Mouse (Mus musculus): Measurements from ENCODE around the gene Ptk6.

The Ptk6 gene

DNA sequence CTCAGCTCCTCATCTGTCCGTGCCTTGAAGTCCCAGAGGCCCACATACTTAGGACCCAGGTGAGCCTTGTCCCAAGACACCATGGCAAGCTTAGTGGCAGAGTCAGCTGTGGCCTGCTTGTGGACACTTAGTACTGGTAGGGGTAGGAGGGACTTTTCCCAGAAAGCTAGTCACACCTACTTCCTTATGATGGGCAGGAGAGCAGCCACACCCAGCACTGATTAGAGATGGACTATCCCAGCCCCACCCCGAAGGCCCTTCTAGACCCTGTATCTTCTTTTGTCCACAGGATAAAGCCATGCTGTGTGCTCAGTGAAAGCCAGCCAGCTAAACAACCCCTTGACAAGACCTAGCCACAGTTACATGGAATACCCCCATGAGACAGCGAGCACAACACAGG lies at the start of gene Ptk6:
TSS of gene Ptk6 (minus strand) at position 368 of the 400 bp plus-strand sequence.
- in situ Hi-C loops (cut with MboI, MseI): no loop called here

DNA sequence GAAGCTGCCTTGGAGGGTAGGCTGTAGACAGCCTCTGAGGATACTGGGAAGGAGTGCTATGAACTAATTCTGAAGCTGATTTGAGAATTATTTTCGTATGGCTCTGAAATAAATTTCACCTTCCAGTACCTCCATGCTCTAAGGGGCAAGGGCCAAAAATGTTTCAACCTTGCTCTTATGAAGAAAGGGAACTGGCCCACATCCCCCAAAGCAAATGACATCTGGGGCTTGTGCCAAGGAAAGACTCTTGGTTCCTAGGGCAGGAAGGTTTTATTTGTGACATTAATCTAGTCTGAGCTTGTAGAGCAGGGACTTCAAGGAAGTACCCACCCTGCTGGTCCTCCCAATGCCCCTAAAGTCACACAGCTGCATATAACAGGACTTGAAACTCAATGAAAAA lies 49.3 kb upstream of the Ptk6 start:
- in situ Hi-C loops (cut with MboI, MseI): no loop called here

DNA sequence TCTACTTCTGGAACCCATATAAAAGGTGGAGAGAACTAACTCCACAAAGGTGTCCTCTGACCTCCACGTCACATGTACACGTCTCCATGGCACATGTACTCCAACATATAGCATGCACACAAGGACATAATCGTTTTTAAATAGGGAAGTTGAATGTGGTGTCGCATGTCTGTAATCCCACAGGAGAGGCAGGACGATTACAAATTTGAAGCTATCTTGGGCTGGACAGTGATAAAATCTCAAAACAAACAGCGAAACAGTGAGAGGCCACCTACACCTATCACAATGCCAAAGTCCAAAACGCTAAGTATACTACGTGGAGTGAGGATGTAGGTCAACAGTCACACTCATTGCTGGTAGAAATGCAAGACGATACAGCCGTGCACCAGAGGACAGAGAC lies 46.6 kb upstream of the Ptk6 start:
- in situ Hi-C loops (cut with MboI, MseI): no loop called here

DNA sequence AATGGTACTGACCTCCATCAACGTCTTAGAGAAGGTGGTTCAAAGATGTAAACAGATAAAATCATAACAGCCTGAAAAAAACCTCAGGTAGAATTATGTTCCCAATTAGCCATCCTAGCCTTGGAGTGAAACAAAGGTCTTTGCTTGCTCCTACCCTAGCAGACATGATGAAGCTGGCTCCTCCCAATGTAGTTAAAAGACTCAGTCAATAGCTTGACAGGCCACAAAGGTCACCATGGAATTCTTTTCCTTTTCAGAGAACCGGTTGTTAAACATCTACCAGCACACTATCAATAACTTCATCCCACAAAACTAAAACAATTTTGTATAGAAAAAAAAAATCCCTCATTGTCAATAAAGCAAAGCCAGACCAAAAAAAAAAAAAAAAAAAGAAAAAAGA lies 42.4 kb upstream of the Ptk6 start:
- in situ Hi-C loops (cut with MboI, MseI): no loop called here

DNA sequence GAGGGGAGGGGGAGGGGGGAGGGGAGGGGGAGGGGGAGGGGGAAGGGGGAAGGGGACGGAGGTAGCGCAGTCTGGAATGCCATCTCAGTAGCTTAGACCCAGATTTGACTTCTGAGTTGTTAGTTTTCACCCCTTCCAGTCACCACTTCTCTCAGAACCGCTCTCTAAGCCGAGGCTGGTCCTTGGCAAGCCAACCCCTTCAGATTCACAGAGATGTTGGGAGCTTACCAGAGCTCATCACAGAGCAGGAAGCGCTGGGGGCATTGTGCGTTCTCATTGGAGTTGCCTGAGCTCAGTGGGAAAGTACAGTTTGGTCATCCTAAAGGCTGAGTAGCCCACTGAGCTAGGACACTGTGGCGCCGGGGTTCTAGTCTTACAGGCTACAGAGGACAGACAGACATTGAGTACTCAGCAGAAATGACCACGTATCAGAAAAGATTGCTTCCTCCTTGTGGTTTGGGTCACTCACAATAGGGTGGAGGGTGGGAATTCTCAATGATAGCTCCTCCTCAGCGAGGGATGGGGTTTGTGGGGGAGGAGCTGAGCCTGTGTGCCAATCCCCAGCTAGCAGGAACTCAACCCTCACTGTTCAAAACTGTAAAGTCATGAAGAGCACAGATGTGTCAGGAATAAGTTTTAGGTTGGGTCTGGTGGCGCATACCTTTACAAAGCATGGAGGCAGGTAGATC lies 41.3 kb upstream of the Ptk6 start:
- in situ Hi-C loops (cut with MboI, MseI): no loop called here

DNA sequence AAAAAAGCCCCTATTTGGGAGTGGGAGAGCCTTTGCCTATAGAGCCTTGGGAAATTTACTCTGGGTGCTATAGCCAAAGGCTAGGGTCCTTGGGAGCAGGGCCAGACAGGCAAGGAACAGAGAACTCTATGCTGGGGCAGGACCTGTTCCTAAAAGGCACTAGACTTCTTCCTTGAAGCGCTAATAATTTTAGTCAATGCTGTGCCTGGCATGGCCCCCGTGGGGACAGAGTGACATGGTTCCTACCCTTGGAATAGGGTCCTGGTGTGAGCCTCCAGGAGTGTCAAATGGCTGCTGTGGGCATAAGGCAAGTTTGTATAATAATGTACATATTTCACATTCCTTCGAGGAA lies 39.7 kb upstream of the Ptk6 start:
- in situ Hi-C loops (cut with MboI, MseI): no loop called here

DNA sequence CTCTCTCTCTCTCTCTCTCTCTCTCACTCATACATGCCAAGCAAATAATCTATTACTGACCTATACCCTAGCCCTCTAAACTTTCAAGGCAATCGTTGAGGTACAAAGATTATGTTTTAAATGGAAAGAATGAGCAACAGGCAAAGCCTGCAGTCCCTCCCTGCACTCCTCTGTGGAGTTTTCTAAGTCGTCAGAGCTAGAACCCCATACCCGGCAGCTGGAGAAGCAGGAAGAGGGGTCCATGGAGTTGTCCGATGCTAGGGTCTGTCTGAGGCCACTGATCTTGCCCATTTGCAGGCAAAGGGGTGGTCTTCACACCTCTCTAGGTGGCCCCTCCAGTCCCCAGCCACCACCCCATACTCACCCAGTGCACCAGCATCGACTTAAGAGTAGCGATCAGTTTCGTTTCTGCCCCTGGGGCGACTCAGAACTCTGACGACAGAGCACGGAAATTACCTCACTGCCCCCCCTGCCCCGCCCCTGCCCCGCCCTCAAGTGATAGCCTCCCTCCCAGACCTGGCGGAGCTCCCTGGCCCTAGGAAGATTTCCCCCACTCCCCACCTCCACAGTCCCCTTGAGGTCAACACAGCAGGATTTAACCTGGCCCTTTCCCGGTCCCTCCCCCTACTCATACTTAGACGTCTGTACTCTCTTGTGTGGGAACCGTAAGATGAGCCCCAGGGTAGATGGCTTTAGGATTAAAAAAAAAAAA lies 39.2 kb upstream of the Ptk6 start, which contains the start of gene Helz2:
TSS of gene Helz2 (minus strand) at position 426 of the 712 bp plus-strand sequence.
- in situ Hi-C loops (cut with MboI, MseI): no loop called here

DNA sequence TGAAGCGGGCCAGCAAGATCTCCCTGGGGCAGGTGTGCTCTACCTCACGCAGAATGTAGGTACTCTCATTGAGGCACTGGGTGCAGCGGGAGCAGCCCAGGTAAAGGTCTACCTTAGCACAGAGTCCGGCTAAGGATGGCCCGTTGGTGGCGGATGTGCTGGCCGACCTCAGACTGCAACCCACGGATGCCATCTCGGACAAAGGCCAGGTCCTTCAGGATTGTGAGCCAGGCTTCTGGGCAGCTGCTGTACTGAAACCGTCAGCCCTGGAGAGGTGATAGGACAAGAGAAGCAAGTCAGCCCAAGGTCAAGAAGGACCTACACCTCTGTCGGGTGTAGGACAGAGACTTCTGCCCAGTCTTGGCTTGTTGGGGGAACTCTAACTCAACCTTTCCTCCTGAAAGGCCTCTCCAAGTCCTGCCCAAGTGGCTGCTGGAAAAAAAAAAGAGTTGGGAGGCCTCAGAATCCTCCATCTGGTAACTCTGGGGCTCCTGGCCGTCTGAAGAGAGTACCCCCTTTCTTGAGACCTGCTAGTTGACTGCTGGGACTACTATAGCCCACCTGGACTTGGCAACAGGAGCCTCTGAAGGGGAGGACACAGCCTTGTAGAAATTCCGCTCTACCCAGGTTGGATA lies 38.3 kb upstream of the Ptk6 start:
- in situ Hi-C loops (cut with MboI, MseI): no loop called here

DNA sequence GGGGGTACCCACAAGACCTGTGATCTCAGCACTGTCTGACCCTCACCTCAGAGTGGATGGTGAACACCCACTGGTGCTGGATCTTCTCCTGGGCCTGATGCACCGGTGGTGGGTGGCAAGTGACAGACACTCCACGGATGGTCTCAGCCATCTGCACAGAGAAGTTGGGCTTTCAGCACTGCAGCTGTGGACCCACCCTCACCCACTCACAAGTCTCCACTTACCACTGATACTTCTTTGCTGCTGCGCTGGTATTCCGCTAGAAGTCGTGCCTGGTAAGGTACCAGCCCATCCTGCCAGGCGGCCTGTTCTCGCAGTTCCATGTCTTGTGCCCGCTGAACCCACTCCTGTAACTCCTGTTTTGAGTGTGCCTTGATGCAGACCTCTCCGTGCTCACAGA lies 36.7 kb upstream of the Ptk6 start:
- in situ Hi-C loops (cut with MboI, MseI): no loop called here

DNA sequence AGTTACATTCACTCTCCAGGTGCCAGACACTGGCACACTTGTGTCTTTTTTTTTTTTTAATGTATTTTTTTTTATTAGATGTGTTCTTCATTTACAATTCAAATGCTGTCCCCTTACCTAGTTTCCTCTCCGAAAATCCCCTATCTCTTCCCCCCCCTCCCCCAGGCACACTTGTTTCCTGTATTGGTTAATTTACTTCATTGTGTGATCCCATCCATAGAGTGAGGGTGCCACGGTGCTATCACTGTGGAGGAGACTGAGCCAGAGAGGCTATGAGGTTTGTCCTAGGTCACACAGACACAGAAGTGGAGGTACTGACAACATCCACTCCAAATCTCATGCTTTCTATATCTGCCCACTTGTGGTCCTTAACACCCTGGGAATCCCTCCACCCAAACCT lies 36.3 kb upstream of the Ptk6 start:
- in situ Hi-C loops (cut with MboI, MseI): no loop called here

DNA sequence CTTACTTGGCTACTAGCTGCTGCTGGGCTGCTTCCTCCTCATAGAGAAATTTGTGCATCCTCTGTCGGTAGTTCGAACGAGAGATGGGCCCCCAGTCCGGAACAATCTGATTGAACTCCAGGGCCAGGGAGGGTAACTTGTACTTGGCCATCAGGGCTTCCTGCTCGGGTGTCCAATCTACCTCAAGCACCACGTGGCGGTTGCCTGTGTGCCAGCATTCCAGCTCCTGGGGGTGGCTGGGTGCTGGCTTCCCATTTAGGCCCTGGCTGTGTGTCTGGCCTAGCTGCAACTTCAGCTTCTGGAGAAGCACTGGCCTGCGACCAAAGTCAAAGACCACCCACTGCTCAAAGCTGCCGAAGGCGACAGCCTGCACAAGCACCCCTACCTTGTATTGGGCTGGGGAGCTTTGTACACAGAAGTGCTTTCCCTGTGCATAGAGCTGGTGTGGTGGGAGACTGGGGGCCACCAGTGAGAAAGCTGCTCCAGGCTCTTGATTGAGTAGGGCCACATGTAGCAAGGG lies 35.6 kb upstream of the Ptk6 start:
- in situ Hi-C loops (cut with MboI, MseI): no loop called here

DNA sequence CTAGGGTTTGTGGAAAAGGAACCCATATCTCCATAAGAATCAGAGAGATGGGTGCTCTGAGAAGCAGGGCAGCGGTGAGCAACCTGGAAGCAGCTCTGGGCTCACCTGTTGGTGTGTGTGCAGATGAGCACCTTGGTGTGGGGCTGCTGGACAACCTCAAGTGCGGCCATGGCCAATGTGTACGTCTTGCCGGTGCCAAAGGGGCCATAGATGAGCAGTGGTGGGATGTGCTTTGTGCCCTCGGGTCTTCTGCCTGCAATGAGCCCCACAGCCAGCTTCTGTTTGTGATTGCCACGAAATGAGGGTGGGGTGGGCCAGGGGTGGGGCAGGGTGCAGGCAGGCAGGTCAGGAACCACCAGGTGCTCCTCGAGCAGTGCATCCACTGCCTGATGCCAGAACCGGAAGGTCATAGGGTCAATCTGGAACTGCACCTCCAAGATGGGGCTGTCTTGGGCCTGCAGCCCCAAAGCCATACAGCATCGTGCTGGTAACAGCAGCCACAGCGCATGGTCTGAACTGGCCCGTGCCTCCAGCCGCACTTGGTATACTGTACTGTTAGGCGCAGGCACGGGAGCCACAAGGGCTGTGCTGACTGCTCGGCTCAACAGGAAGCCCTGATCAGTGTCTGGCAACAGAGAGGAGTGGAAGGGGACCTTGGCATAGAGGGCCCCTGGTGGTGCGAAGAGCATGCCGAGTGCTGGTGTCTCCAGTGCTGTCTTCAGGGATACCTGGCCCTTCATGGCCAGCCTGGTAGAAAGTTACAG lies 34.8 kb upstream of the Ptk6 start:
- in situ Hi-C loops (cut with MboI, MseI): no loop called here

DNA sequence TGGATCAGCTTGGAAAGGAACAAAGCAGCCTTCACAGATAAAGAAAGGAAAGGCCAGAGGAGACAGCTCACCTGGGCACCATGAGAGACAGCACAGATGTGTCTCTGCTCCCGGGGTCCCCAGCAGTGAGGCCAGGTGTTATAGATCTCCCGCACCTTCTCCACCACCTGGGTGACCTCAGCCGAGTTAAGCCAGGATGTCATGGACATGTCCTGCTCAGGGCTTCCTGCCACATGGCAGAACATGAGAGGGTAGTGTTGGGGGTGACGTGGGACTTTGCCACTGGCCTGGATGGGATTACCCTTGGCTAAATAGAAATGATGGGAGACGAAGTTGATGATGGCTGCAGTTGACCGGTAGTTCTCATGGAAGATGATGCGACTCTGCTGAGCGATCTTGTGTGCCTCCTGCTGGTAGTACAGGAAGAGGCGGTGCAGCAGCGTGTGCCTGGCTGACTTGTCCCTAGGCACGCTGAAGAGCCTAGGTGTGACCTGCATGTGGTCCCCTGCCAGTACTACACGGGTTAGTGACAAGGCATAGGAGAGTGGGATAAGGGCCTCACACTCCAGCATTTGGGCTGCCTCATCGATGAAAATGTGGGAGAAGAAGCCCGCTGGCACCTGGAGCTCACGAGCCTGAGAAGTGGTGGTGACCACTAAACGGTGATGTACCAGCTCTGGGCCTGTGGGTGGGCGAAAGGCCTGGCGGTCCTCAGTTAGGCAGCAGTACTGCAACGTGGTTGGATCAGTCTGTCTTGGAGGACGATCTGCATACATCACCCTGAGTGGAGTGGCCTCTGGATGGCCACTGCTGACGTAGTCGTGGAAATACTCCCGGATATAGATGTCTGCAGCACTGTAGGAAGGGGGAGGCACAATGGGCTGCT lies 33.3 kb upstream of the Ptk6 start:
- in situ Hi-C loops (cut with MboI, MseI): no loop called here

DNA sequence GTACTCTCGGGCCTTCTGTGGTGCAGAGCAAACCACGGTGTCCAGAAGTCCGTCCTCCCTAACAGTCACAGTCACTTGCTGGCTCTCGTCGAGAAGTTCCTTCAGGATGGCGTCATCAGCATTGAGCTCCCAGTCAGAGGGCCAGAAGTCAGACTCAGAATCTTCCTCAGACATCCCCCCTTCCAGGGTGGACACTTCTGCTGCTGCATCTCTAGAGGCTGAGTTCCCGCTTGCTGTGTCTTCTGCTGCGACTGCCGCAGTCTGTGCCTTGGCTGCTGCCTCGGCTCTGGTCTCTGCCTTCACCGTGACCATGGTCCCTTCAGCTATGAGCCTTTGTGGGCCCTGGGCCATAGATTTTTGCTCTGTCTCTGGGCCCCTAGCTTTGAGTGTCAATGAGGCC lies 32.1 kb upstream of the Ptk6 start:
- in situ Hi-C loops (cut with MboI, MseI): no loop called here

DNA sequence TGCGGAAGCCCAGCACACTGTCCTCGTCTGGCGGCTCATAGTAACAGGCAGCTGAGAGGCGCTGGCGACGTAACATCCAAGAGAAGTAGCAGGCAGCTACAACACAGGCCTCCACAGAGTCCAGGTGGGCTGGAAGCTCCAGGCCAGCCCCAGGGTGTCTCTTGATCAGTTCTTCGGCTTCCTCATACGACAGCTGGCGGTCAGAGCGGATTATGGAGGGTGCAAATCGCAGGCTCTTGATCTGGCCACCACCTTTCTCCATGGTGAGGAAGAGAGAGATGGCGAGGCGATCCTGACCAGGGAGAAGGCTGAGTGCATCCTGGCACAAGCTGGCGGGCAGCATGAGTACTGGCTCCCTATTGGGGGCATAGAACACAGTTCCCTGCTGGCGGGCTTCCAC lies 30.9 kb upstream of the Ptk6 start:
- in situ Hi-C loops (cut with MboI, MseI): no loop called here

DNA sequence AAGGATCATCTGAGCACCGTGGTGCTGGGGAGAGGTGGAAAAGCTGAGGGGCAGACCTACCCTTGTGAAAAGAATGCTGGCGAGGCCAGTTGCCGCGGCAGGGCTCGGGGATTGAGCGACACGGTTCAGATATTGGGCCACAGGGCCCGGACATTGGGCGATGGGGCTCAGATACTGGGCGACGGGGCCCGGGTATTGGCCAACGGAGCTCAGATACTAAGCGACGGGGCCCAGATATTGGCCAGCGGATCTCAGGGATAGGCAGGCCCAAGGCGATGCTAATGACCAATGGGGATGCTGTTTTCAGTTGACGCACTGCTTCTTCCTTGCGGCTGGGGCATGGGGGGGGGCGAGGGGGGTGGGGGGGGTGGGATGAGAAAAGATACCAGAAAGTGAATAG lies 28.6 kb upstream of the Ptk6 start:
- in situ Hi-C loops (cut with MboI, MseI): no loop called here

DNA sequence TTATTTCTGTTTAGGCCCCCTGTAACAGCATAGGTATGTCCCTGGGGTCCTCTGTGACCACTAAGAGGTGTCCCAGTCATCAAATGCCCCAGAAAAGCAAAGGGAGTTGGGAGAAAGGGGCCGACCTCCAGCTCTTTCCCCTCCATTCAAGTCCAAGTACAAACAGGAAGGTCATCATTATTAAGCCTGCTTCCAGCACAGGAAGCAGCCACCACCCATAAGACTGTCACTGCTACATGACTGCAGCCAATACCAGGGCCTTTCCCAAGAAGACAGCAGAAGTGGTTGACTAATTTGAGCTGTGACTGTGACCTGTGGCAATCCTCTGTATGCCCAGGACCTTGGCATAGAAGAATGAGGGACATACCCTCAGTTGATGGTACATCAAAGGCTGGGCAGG lies 25.7 kb upstream of the Ptk6 start:
- in situ Hi-C loops (cut with MboI, MseI): no loop called here

DNA sequence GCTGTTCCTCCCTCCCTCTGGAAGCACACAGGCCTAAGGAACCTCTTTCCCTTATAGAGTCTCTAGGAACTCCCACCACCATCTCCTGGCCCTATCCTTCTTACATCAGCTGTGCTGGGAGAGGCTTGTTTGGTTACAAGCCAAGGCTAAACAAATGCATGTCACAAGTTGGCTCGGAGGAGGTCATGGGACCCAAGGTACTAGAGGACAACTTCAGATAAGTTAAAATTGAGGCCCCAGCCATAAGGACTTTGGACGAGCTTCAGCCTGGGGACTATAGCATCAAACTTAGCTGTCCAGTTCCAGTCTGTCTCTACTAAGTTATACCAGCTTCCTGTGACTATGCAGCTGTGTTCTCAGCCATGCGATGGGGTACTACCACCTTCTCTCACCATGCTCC lies 24.5 kb upstream of the Ptk6 start:
- in situ Hi-C loops (cut with MboI, MseI): no loop called here

DNA sequence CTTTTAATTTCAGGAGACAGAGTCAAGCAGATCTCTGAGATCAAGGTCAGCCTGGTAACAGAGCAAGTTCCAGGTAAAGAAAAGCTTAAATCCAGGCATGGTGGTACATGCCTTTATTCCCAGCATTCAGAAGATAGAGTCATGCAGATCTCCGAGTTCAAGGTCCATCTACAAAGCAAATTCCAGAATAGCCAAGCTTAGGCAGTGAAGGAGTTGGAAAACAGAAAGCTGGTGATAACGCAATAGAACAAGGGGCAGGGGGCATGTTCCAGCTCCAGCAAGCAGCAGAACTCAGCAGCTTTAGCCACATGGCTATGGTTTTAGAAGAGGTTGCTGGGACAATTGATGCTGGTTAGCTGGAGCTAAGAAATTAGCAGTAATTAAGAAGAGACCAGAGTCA lies 22.4 kb upstream of the Ptk6 start:
- in situ Hi-C loops (cut with MboI, MseI): no loop called here

DNA sequence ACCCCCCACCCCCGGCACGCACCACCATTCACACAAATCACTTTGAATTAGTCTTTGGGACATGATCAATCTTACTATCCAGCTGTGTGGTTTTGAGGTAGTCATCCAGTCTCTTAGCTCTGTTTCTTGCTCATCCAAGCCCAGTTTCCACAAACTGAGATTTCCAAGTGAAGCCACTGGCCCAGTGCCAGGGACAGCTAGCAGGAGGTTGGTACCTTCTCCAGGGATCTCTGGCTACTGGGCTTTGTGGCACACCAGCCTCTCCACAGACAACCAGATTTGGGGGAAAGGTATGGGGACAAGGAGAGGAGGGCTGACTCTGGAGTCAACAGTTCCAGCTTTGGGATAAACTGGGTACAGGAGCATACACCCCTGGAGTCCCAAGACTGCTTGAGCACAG lies 17.8 kb upstream of the Ptk6 start:
- in situ Hi-C loops (cut with MboI, MseI): no loop called here
